Mouse (Mus musculus) hindbrain, embryonic 10.5 days (tissue): ENCODE measurements around the gene Gm37419. TPM values are rescaled to one million over a fixed set of nuclear protein-coding genes. Genes with fewer than 3 reads are reported as not detected.

ENCODE experiments used
- DNase-seq: peaks from one replicate; pipeline ENCODE4 v3.0.0-alpha.2; 2017; ENCODE audit warnings: low spot score
- H3K27ac ChIP-seq: fragments of 300-500 bp; sonication (generic); 2 replicates; pipeline ENCODE4 v1.5.1; 2016; ENCODE audit warnings: mild to moderate bottlenecking, moderate library complexity
- H3K27me3 ChIP-seq: fragments of 300-500 bp; sonication (generic); 2 replicates; pipeline ENCODE4 v1.6.1; 2016; ENCODE audit warnings: mild to moderate bottlenecking; ENCODE audit not compliant: poor library complexity, insufficient read depth, severe bottlenecking
- H3K36me3 ChIP-seq: fragments of 300-500 bp; sonication (generic); 2 replicates; pipeline ENCODE4 v1.6.1; 2016; ENCODE audit warnings: mild to moderate bottlenecking, moderate library complexity
- H3K4me1 ChIP-seq: fragments of 300-500 bp; sonication (generic); replicated peaks from 2 replicates; pipeline ENCODE4 v1.6.1; 2016; ENCODE audit warnings: mild to moderate bottlenecking
- H3K4me3 ChIP-seq: fragments of 300-500 bp; sonication (generic); 2 replicates; pipeline ENCODE4 v1.5.1; 2016; ENCODE audit warnings: mild to moderate bottlenecking, moderate library complexity
- H3K9me3 ChIP-seq: fragments of 300-500 bp; sonication (generic); 2 replicates; pipeline ENCODE4 v1.6.1; 2016; ENCODE audit warnings: mild to moderate bottlenecking, moderate library complexity
- WGBS: fragments of 180-500 bp; shearing (Covaris S2); methylation state at CpG from one replicate; pipeline ENCODE4 v1.1.7; 2016; 5-methylcytosine and 5-hydroxymethylcytosine counted together
- polyA plus RNA-seq: library from polyadenylated mRNA; unstranded; fragments of >200 nt; fragmentation: Nextera tagmentation; extraction: Ambion mirVana; gene quantifications from 2 replicates; pipeline ENCODE4 v1.2.1, GENCODE M21; 2016

Gm37419 gene
- polyA plus RNA-seq, 1 experiment from 2014 or later: not detected

DNA sequence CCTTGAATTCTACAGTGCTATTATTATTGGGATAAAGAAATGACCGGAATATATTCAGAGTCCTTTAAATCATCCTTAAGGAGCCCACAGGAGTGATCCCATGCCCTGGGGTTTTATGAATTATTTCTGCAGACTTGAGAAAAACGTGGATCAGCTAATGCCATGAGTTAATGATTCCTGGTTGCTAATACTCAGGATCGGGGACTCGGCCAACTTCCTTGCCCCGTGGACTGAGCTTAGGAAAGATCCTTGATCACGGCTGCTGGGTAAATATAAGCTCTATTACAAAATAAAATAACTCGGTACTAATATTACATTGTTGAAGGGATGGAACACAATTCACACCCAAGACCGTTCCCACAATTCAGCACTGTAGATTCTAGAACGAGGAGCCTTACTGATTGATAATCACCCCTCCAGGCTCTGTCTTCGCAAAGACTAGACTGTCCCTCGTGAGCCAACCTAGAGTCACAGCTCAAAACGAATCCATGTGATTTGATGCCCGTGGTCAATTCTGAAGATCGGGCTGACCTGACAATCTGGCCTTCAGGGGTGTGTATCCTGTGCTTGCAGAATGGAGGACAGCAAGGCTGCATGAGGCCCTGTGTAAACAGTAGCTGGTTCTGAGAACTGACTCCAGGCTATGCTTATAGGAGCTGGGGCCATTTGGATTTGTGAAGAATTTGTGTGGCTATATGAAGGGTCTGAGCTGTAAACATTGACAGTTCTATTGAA lies 3.7 kb downstream of the Gm37419 start:
- Histone ChIP-seq H3K4me3 (no peak overlapping the region), H3K27ac (no peak overlapping the region), H3K36me3 (no peaks in the 10 kb centered on the region), H3K9me3 (no peaks in the 10 kb centered on the region), H3K27me3 (peaks cover 17% of the 10 kb centered on the region; the same call in 1 of the 2 replicates), H3K4me1 (peaks cover 22% of the 10 kb centered on the region; the same call in 1 of the 2 replicates)
- no peak for DNase-seq
- WGBS: 87% methylated on average over 14 of the region's 14 CpGs

DNA sequence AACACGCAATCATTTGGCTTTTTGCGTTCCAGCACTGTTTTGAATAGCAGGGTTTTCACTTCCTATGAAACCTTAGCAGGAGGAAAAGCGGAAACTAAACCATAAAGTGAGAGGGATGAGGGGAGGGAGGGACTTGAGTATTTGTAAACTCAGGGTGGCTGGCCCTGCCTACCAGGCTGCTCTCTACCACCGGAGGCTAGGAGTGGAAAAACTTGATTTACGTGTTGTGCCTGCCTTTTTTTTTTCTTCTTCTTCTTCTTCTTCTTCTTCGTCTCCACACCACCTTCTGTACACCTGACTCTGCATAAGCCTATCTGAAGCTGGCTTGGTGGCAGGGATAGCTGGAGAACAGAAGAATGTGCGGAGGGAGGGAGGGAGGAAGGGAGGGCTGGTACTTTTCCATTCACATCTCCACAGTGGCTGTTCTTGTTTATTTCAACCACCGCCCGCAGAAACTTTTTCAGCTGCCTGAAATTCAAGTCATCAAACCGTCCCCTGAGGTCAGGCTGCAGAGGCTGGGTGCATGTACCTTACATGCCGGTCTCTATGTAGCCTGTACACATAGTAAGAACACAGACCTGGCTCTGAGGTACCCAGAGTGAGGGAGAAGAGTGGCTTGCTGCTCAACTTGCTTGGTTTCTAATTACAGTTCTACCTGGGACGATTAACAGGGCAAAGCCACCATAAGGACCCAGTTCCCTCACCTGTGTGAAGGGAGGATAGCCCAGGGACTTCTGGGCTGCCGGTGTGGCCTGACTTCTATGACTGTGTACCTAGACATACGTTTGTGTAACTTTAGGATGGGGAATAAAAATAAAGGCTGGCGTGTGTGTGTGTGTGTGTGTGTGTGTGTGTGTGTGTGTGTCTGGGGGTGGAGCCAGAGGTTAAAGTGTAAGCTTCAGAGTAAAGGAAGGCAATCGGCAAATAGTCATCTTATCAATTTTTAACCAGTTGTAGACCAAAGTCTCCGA lies 5.4 kb downstream of the Gm37419 start:
- peaks cover 16% of the 10 kb centered on the region; the same call in 1 of the 2 replicates for H3K4me1 ChIP-seq
- no peaks in the 10 kb centered on the region for H3K9me3 ChIP-seq
- no peak overlapping the region for H3K4me3 ChIP-seq
- peaks cover 15% of the 10 kb centered on the region; the same call in 1 of the 2 replicates for H3K27me3 ChIP-seq
- no peak overlapping the region for H3K27ac ChIP-seq
- WGBS: 59% methylated on average over 17 of the region's 17 CpGs
- DNase-seq: no peak
- no peaks in the 10 kb centered on the region for H3K36me3 ChIP-seq

DNA sequence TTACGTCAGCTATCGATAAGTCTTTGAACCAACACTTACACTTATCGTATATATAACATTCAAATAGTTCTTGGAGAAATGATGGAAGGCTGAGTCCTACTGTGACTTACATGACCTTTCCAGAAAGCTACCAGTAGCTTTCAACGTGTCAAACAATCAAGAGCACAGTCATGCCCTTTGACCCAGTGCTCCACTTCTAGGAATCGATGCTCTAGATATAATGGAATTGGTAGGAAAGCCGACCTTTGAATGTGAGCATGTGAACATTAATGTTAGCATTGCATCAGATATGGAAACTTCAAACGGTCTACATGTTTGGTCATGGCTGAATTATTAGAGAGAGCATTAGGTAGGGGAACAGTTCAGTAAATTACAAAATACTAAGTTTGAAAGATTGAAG lies 8.1 kb downstream of the Gm37419 start:
- WGBS: 80% methylated on average over 7 of the region's 7 CpGs

DNA sequence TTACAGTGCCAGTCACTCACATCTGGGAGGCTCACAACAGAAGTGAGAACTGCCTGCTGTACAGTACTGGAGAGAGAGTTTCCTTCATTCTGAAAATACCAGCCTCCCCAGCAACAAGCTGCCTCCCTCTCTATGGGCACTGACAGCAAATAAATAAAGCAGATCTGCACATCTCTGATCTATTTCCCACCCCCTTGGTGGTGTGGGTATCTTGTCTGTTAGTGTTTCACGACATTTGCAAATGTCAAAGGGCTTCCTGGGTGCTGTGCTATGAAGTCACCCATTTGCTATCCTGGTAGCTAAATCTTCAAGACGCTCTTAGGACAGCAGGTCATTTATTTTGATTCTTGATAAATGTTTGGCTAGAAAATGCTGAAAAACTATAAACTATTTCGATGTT lies 8.9 kb downstream of the Gm37419 start:
- 0 out of 2 replicates have a peak, but pooled peaks cover 3% of the 10 kb centered on the region for H3K27me3 ChIP-seq
- H3K36me3 ChIP-seq: no peaks in the 10 kb centered on the region
- H3K4me1 ChIP-seq: 0 out of 2 replicates have a peak, but pooled peaks cover 5% of the 10 kb centered on the region
- WGBS: 85% methylated on average over 3 of the region's 3 CpGs
- H3K9me3 ChIP-seq: no peaks in the 10 kb centered on the region
- DNase-seq: no peak
- H3K27ac ChIP-seq: no peak overlapping the region
- no peak overlapping the region for H3K4me3 ChIP-seq

More for the DNA sequence above, 8.1 kb downstream of the Gm37419 start:
- H3K4me3 ChIP-seq: no peak overlapping the region
- no peaks in the 10 kb centered on the region for H3K36me3 ChIP-seq
- 0 out of 2 replicates have a peak, but pooled peaks cover 4% of the 10 kb centered on the region for H3K27me3 ChIP-seq
- H3K9me3 ChIP-seq: no peaks in the 10 kb centered on the region
- no peak overlapping the region for H3K27ac ChIP-seq
- peaks cover 5% of the 10 kb centered on the region; the same call in 1 of the 2 replicates for H3K4me1 ChIP-seq
- DNase-seq: no peak

DNA sequence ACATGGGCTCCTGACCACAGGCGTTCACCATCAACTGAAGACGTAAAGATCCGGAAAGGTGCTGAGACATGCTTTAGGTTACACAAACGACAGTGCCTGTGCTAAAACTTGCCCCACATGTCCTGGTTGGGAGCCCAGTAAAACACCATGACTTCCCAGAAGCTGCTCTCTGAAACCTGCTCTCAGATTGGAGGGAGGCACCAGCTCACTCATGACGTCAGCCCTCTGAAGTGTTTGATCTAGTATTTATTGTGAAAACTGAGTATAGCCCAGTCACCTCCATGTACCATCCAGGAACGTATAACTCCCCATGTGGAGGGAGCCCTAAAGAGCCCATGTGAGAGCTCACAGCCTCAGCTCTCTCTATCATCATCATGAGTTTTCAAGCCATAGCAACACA lies 9.6 kb downstream of the Gm37419 start:
- Histone ChIP-seq H3K27me3 (no peaks in the 10 kb centered on the region), H3K4me3 (no peak overlapping the region), H3K36me3 (no peaks in the 10 kb centered on the region), H3K27ac (no peak overlapping the region), H3K4me1 (0 out of 2 replicates have a peak, but pooled peaks cover 5% of the 10 kb centered on the region), H3K9me3 (no peaks in the 10 kb centered on the region)
- WGBS: 89% methylated on average over 6 of the region's 6 CpGs
- no peak for DNase-seq

DNA sequence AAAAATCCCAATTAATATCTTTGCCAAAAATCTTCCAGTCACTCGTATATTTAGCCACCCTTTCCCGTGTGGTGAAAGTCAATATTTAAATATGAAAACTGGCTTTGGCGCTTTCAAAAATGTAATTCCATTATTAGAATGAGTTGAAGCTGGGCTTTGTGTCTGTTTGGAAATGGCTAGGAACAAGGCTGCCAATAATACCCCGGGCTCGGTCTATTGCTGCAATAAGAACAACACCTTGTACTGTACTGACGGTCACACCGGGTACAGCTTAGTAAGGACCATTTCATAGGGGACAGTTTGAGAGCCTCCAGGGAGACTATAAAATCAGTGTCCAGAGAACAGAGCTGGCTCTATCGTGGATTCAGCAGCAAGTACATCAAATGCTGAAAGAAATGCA lies 17.6 kb downstream of the Gm37419 start:
- H3K36me3 ChIP-seq: no peaks in the 10 kb centered on the region
- no peak overlapping the region for H3K4me3 ChIP-seq
- H3K4me1 ChIP-seq: no peaks in the 10 kb centered on the region
- H3K9me3 ChIP-seq: no peaks in the 10 kb centered on the region
- no peak for DNase-seq
- WGBS: 90% methylated on average over 8 of the region's 8 CpGs
- no peaks in the 10 kb centered on the region for H3K27me3 ChIP-seq
- no peak overlapping the region for H3K27ac ChIP-seq

DNA sequence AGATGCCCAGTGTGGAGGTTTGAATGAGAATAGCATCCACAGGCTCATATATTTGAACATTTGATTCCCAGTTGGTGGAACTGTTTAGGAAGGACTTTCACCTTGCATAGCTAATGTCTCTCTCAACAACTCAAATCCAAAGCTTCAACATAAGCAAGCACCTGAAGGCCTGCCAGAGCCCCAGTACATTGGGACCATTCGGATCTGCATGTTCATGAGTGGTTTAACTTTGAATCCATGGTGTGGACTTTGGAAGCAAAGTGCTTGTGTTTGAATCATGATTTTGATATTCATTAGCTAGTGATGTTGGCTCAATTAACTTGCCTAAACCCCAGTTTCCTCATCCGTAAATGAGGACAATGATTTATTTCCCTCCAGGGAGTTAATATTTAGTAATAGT lies 21.6 kb downstream of the Gm37419 start:
- DNase-seq: no peak
- H3K4me3 ChIP-seq: no peak overlapping the region
- H3K4me1 ChIP-seq: no peaks in the 10 kb centered on the region
- no peak overlapping the region for H3K27ac ChIP-seq
- no peaks in the 10 kb centered on the region for H3K36me3 ChIP-seq
- no peaks in the 10 kb centered on the region for H3K27me3 ChIP-seq
- WGBS: 95% methylated on average over 2 of the region's 2 CpGs
- no peaks in the 10 kb centered on the region for H3K9me3 ChIP-seq

DNA sequence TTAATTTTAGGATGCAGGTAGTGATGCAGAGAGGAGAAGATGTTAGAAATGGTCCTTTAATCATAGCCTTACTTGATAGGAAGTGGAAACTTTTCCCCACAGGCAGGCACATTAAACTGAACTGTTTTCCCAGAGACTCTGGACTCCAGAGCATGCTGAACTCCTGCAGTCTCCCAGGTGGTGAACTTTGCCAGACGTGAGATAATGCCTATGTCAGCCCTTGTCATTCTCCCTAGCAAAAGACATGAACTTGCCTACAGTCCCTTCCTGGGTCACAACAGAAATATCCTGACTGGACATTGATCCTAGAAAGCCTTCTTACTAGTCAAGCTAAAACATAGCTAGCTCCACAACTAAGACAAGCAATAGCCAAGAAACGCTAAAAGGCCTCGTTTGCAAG lies 23.0 kb downstream of the Gm37419 start:
- DNase-seq: no peak
- Histone ChIP-seq H3K27me3 (no peaks in the 10 kb centered on the region), H3K36me3 (no peaks in the 10 kb centered on the region), H3K4me1 (0 out of 2 replicates have a peak, but pooled peaks cover 2% of the 10 kb centered on the region), H3K27ac (no peak overlapping the region), H3K4me3 (no peak overlapping the region), H3K9me3 (no peaks in the 10 kb centered on the region)
- 84% methylated on average over 3 of the region's 3 CpGs for WGBS

DNA sequence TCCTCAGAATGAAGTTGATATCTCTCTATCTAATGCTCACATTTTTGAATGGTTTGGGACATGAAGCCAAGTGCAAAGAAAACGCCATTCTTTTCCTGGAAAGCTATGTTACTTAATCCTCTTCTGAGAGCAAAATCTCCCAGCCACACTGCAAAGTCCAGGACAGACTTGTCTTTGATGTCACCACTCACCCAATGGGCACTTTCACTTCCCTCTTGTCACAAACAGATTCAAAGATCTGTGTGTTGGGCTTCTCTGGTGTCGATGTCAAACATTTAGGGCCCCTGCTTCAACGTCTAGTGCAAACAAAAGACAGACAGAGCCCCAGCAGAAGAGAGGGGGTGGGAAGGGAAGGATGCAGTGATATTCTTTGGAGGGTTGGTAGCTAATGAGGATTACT lies 23.8 kb downstream of the Gm37419 start:
- Histone ChIP-seq H3K4me1 (0 out of 2 replicates have a peak, but pooled peaks cover 7% of the 10 kb centered on the region), H3K4me3 (no peak overlapping the region), H3K27ac (no peak overlapping the region), H3K27me3 (no peaks in the 10 kb centered on the region), H3K9me3 (no peaks in the 10 kb centered on the region), H3K36me3 (no peaks in the 10 kb centered on the region)
- WGBS: 60% methylated on average over 3 of the region's 3 CpGs
- no peak for DNase-seq

DNA sequence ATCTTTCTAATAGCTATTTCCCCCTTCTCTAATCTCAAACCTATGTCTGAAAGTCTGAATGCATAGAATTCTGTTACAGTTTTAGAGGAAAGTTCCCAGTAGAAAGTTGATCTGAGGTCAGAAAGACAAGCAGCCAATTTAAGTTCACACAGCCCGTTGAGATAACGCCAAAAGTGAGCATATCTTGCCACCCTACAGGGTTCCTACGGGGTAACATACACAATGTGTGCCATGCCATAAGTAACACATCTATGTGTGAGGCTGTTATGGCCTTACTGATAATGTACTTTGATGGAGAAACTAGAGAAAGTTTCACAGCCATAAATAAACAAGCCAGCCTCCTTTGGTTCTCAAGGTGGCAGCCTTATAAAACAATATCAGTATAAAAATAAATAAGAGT lies 26.1 kb downstream of the Gm37419 start:
- H3K36me3 ChIP-seq: no peaks in the 10 kb centered on the region
- H3K27me3 ChIP-seq: no peaks in the 10 kb centered on the region
- no peak for DNase-seq
- H3K4me1 ChIP-seq: 0 out of 2 replicates have a peak, but pooled peaks cover 7% of the 10 kb centered on the region
- H3K27ac ChIP-seq: no peak overlapping the region
- no peak overlapping the region for H3K4me3 ChIP-seq
- 86% methylated on average over 3 of the region's 3 CpGs for WGBS
- no peaks in the 10 kb centered on the region for H3K9me3 ChIP-seq

DNA sequence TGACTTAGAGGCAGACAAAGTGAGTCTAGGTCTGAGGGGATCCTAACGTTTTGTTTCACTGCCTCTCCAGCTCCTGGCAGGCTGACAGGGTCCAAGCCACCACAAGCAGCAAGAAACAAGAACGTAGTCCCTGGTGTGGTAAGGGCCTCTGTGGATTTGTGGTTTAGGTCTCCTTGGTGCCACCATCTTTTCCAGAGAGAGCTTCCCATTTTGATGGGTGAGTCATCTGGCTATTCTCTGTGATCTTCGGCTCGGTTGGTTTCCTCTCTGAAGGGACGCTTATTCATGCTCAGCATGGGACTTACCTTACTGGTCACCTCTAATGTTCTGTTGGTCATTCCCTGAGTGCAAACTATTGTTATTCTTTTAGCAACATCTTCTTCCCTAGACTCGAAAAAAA lies 28.0 kb downstream of the Gm37419 start:
- Histone ChIP-seq H3K27ac (no peak overlapping the region), H3K4me1 (0 out of 2 replicates have a peak, but pooled peaks cover 7% of the 10 kb centered on the region), H3K4me3 (no peak overlapping the region), H3K27me3 (no peaks in the 10 kb centered on the region), H3K9me3 (no peaks in the 10 kb centered on the region), H3K36me3 (no peaks in the 10 kb centered on the region)
- WGBS: 49% methylated on average over 6 of the region's 6 CpGs
- no peak for DNase-seq

DNA sequence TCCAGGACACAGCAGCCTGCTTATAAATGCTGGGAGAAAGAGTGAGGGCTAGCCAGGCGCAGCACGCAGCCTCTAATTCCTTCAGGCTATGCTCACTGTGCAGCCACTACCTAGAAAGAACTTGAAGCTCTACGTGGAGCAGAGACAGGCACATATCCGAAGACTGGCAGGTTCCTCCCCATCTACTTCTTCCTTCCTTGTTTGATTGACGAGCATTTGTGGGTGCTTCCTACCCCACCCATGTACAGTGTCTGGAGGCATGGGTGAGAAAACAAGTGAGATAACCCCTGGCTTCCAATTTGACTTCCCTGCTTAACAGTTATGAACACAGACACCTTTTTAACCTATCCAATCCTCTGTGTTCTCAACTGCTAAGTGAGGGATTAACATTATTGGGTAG lies 28.5 kb downstream of the Gm37419 start:
- no peaks in the 10 kb centered on the region for H3K36me3 ChIP-seq
- no peaks in the 10 kb centered on the region for H3K9me3 ChIP-seq
- no peaks in the 10 kb centered on the region for H3K27me3 ChIP-seq
- no peak overlapping the region for H3K4me3 ChIP-seq
- H3K4me1 ChIP-seq: 0 out of 2 replicates have a peak, but pooled peaks cover 7% of the 10 kb centered on the region
- WGBS: 74% methylated on average over 5 of the region's 5 CpGs
- DNase-seq: no peak
- no peak overlapping the region for H3K27ac ChIP-seq

DNA sequence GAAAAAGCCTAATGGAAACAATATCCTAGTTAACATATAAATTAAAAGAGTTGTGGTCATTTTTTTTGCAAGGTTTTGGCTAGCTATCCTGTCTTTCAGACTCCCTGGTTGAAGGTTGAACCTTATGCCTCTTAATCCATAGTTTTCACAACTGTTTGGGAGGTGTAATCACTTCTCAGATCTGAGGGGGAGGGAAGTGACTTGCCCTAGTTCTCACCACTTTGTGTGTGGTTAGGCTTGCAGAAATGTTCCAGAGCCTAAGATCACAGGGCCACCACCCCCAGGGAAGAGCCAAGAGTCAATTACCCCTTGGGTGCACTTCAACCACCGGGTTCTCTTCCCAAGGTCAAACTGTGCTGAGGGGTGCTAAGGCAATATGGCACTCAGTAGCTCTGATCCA lies 33.4 kb downstream of the Gm37419 start:
- Histone ChIP-seq H3K4me1 (0 out of 2 replicates have a peak, but pooled peaks cover 2% of the 10 kb centered on the region), H3K27ac (no peak overlapping the region), H3K27me3 (no peaks in the 10 kb centered on the region), H3K36me3 (no peaks in the 10 kb centered on the region), H3K4me3 (no peak overlapping the region), H3K9me3 (no peaks in the 10 kb centered on the region)
- 83% methylated on average over 1 of the region's 1 CpGs for WGBS
- DNase-seq: no peak
